Mouse (Mus musculus) kidney, embryonic 16.5 days (tissue): Measurements from ENCODE around the gene Senp1. TPM values are rescaled to one million over a fixed set of nuclear protein-coding genes. Genes with fewer than 3 reads are reported as not detected.

Experiments used
- ATAC-seq: fragments of 200-750 bp; cut with Nextera tagmentation; 2 replicates; pipeline ENCODE4 v1.8.0; 2017; ENCODE audit warnings: moderate TSS enrichment; ENCODE audit not compliant: low FRiP score, low TSS enrichment
- H3K27ac ChIP-seq: fragments of 300-500 bp; sonication (generic); 2 replicates; pipeline ENCODE4 v1.5.1; 2014; ENCODE audit warnings: low read length
- H3K27me3 ChIP-seq: fragments of 300-500 bp; sonication (generic); 2 replicates; pipeline ENCODE4 v1.6.1; 2014; ENCODE audit warnings: low read length, control low read depth, mixed read lengths; ENCODE audit not compliant: insufficient read depth
- H3K36me3 ChIP-seq: fragments of 300-500 bp; sonication (generic); 2 replicates; pipeline ENCODE4 v1.6.1; 2014; ENCODE audit warnings: low read length, control low read depth, mixed read lengths; ENCODE audit not compliant: insufficient read depth
- H3K4me1 ChIP-seq: fragments of 300-500 bp; sonication (generic); 2 replicates; pipeline ENCODE4 v1.6.1; 2014; ENCODE audit warnings: low read length, control low read depth, mixed read lengths; ENCODE audit not compliant: insufficient read depth
- H3K4me2 ChIP-seq: fragments of 300-500 bp; sonication (generic); replicated peaks from 2 replicates; pipeline ENCODE4 v1.6.1; 2014; ENCODE audit warnings: low read depth, low read length
- H3K4me3 ChIP-seq: fragments of 300-500 bp; sonication (generic); 2 replicates; pipeline ENCODE4 v1.5.1; 2014; ENCODE audit warnings: mild to moderate bottlenecking, low read length
- H3K9ac ChIP-seq: fragments of 300-500 bp; sonication (generic); replicated peaks from 2 replicates; pipeline ENCODE4 v1.6.1; 2014; ENCODE audit warnings: low read length
- H3K9me3 ChIP-seq: fragments of 300-500 bp; sonication (generic); 2 replicates; pipeline ENCODE4 v1.6.1; 2016; ENCODE audit warnings: low read length, control low read depth
- WGBS: fragments of 180-500 bp; shearing (Covaris S2); extraction: QIAGEN DNeasy Blood & Tissue Kit; methylation state at CpG from one replicate; pipeline ENCODE4 v1.1.7; 2014; 5-methylcytosine and 5-hydroxymethylcytosine counted together
- polyA plus RNA-seq: library from polyadenylated mRNA; unstranded; fragments of >200 nt; fragmentation: Nextera tagmentation; extraction: Ambion mirVana; gene quantifications from 2 replicates; pipeline ENCODE4 v1.2.1, GENCODE M21; 2015

Gene Senp1
- polyA plus RNA-seq, 1 experiment from 2014 or later, result 29.9 TPM

GRCm38 (mm10) chr15:98131942-98132655 lies 38.6 kb upstream of the Senp1 start:
- Histone ChIP-seq H3K4me1 (peaks cover 17% of the 10 kb centered on the region; the same call in 1 of the 2 replicates), H3K36me3 (peaks cover 49% of the 10 kb centered on the region), H3K27ac (no peak overlapping the region), H3K9ac (no peak overlapping the region), H3K4me3 (no peak overlapping the region), H3K4me2 (no peak overlapping the region), H3K9me3 (no peaks in the 10 kb centered on the region), H3K27me3 (no peaks in the 10 kb centered on the region)
- ATAC-seq, result no peak
- 89% methylated on average over 15 of the region's 15 CpGs for WGBS

GRCm38 (mm10) chr15:98131451-98131850 lies 37.9 kb upstream of the Senp1 start:
- no peaks in the 10 kb centered on the region for H3K9me3 ChIP-seq
- H3K27me3 ChIP-seq, result no peaks in the 10 kb centered on the region
- no peak overlapping the region for H3K9ac ChIP-seq
- no peak overlapping the region for H3K27ac ChIP-seq
- H3K36me3 ChIP-seq, result peaks cover 42% of the 10 kb centered on the region
- H3K4me2 ChIP-seq, result no peak overlapping the region
- WGBS, result 90% methylated on average over 7 of the region's 7 CpGs
- peaks cover 17% of the 10 kb centered on the region; the same call in 1 of the 2 replicates for H3K4me1 ChIP-seq
- H3K4me3 ChIP-seq, result no peak overlapping the region
- ATAC-seq, result no peak

GRCm38 (mm10) chr15:98131001-98131400 lies 37.5 kb upstream of the Senp1 start:
- Histone ChIP-seq H3K4me1 (peaks cover 17% of the 10 kb centered on the region; the same call in 1 of the 2 replicates), H3K4me2 (no peak overlapping the region), H3K9me3 (no peaks in the 10 kb centered on the region), H3K36me3 (peaks cover 38% of the 10 kb centered on the region), H3K4me3 (no peak overlapping the region), H3K27me3 (no peaks in the 10 kb centered on the region), H3K27ac (no peak overlapping the region), H3K9ac (no peak overlapping the region)
- ATAC-seq, result no peak
- WGBS, result 93% methylated on average over 4 of the region's 4 CpGs

- no peak overlapping the region for H3K4me3 ChIP-seq
- WGBS, result 95% methylated on average over 20 of the region's 20 CpGs
- no peak overlapping the region for H3K9ac ChIP-seq
- H3K4me1 ChIP-seq, result no peaks in the 10 kb centered on the region
- no peaks in the 10 kb centered on the region for H3K9me3 ChIP-seq
- no peak overlapping the region for H3K4me2 ChIP-seq
- no peak for ATAC-seq
- peaks cover 63% of the 10 kb centered on the region for H3K36me3 ChIP-seq
- H3K27me3 ChIP-seq, result no peaks in the 10 kb centered on the region
- H3K27ac ChIP-seq, result no peak overlapping the region
Measured at GRCm38 (mm10) chr15:98120831-98121230, 27.3 kb upstream of the Senp1 start.

DNA sequence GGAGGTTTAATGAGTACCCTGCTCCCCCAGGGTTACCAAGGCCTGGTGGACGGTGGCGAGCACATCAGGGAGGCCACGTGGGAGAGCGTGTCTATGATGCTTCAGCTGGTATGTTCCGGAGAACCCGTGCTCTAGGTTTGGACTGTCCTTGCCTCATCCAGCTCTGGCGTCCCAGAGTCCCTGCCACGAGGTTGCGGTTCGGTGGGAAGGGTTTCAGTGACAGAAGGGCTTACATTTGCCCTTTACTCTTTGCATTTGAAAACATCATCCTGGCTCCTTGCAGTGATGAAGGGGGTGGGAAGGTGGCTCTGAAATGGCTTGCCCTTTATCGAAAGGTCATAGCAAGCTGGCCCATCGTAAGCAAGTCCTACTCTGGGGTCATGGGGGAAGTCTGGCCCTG lies 25.8 kb upstream of the Senp1 start:
- Histone ChIP-seq H3K9ac (no peak overlapping the region), H3K9me3 (no peaks in the 10 kb centered on the region), H3K4me3 (no peak overlapping the region), H3K36me3 (peaks cover 55% of the 10 kb centered on the region), H3K27ac (no peak overlapping the region), H3K27me3 (no peaks in the 10 kb centered on the region), H3K4me1 (no peaks in the 10 kb centered on the region), H3K4me2 (no peak overlapping the region)
- 81% methylated on average over 12 of the region's 12 CpGs for WGBS
- ATAC-seq, result no peak

- no peak overlapping the region for H3K9ac ChIP-seq
- H3K27me3 ChIP-seq, result no peaks in the 10 kb centered on the region
- H3K9me3 ChIP-seq, result no peaks in the 10 kb centered on the region
- ATAC-seq, result no peak
- no peaks in the 10 kb centered on the region for H3K4me1 ChIP-seq
- no peak overlapping the region for H3K4me2 ChIP-seq
- no peak overlapping the region for H3K27ac ChIP-seq
- no peak overlapping the region for H3K4me3 ChIP-seq
- H3K36me3 ChIP-seq, result peaks cover 29% of the 10 kb centered on the region
- 86% methylated on average over 5 of the region's 5 CpGs for WGBS
Measured at GRCm38 (mm10) chr15:98116287-98116686, 22.7 kb upstream of the Senp1 start.

GRCm38 (mm10) chr15:98115779-98116163 lies 22.2 kb upstream of the Senp1 start:
- H3K9me3 ChIP-seq, result no peaks in the 10 kb centered on the region
- WGBS, result 89% methylated on average over 9 of the region's 9 CpGs
- H3K36me3 ChIP-seq, result peaks cover 24% of the 10 kb centered on the region; the same call in 1 of the 2 replicates
- H3K9ac ChIP-seq, result no peak overlapping the region
- H3K4me2 ChIP-seq, result no peak overlapping the region
- H3K27me3 ChIP-seq, result no peaks in the 10 kb centered on the region
- H3K4me1 ChIP-seq, result no peaks in the 10 kb centered on the region
- H3K4me3 ChIP-seq, result no peak overlapping the region
- no peak for ATAC-seq
- no peak overlapping the region for H3K27ac ChIP-seq

- Histone ChIP-seq H3K9ac (no peak overlapping the region), H3K4me1 (no peaks in the 10 kb centered on the region), H3K4me2 (no peak overlapping the region), H3K27me3 (no peaks in the 10 kb centered on the region), H3K9me3 (no peaks in the 10 kb centered on the region), H3K36me3 (peaks cover 22% of the 10 kb centered on the region; the same call in 1 of the 2 replicates), H3K4me3 (no peak overlapping the region), H3K27ac (no peak overlapping the region)
- ATAC-seq, result no peak
- WGBS, result 85% methylated on average over 10 of the region's 10 CpGs
Measured at GRCm38 (mm10) chr15:98114852-98115778, 21.6 kb upstream of the Senp1 start.

DNA sequence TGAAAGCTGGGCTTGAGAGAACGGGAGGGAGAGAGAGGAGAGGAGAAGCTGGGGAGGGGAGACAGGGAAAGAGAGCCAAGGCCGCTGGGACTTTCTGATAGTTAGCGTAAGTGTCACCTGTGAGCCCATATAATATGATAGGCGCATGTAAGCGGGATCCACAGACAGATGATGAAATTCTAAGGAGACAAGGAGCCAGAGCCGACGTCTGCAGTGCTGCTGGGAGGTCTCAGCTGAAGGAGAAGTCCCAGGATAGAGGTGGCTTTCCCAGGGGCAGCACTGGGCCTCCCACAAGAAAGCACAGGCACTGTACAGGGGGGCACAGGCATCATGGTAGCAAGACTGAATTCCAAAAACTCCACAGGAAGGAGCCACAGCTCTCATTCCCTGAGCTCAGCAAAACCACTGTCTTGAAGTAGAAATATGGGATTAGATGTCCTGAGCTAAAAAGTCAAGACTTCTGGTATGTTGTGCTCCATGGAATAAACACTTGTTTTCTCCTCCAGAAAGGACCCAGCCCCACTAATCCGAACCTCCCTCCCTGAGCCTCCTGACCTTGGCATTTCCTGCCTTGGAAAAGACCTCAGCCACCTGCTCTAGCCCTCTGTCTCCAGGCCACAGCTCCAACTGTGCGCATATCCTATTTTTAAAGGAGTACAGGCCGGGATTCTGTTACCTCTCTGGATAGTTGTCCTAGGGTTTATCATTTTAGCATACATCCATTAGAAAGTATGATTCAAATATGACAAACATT lies 20.7 kb upstream of the Senp1 start:
- WGBS, result 78% methylated on average over 10 of the region's 10 CpGs
- H3K36me3 ChIP-seq, result peaks cover 20% of the 10 kb centered on the region; the same call in 1 of the 2 replicates
- H3K4me3 ChIP-seq, result no peak overlapping the region
- no peak for ATAC-seq
- H3K27me3 ChIP-seq, result no peaks in the 10 kb centered on the region
- no peak overlapping the region for H3K4me2 ChIP-seq
- H3K9me3 ChIP-seq, result no peaks in the 10 kb centered on the region
- H3K9ac ChIP-seq, result no peak overlapping the region
- H3K4me1 ChIP-seq, result peaks cover 6% of the 10 kb centered on the region; the same call in 1 of the 2 replicates
- no peak overlapping the region for H3K27ac ChIP-seq
